Mouse (Mus musculus): ENCODE measurements around the gene Cdh12. TPM values are rescaled to one million over a fixed set of nuclear protein-coding genes. Genes with fewer than 3 reads are reported as not detected.
"Not testable (repeated sequence)": the region's sequence is repeated elsewhere in the genome, so short reads cannot be mapped to it uniquely, and the experiment has no call there.

Cdh12 gene
- total RNA-seq, 2 experiments from 2014 or later: 0.22 to 0.40 TPM

- DNase-seq (ENCODE audit: low spot score in 2 of 2): no peak
These were observed 660.2 kb downstream of the Cdh12 start for GRCm38 (mm10) chr15:21109009-21109841.

- no peak for DNase-seq (ENCODE audit: low spot score in 2 of 2)
These were observed 660.9 kb downstream of the Cdh12 start for GRCm38 (mm10) chr15:21109889-21110500.

- no peak for DNase-seq (ENCODE audit: low spot score in 2 of 2)
These were observed 662.0 kb downstream of the Cdh12 start for GRCm38 (mm10) chr15:21110874-21111603.

- DNase-seq (ENCODE audit: low spot score in 2 of 2): not testable (repeated sequence)
These were observed 665.7 kb downstream of the Cdh12 start for GRCm38 (mm10) chr15:21114775-21115174.

- no peak for DNase-seq (ENCODE audit: low spot score in 2 of 2)
These were observed 681.6 kb downstream of the Cdh12 start for GRCm38 (mm10) chr15:21130660-21131059.

GRCm38 (mm10) chr15:21132999-21133398 is 683.9 kb downstream of the Cdh12 start:
- no peak for DNase-seq (ENCODE audit: low spot score in 2 of 2)

GRCm38 (mm10) chr15:21146896-21147295 is 697.8 kb downstream of the Cdh12 start:
- DNase-seq (ENCODE audit: low spot score in 2 of 2): peak in 1 of 2 experiments; percentile 6

- no peak for DNase-seq (ENCODE audit: low spot score in 2 of 2)
These were observed 704.5 kb downstream of the Cdh12 start for GRCm38 (mm10) chr15:21153602-21154001.

- no peak for DNase-seq (ENCODE audit: low spot score in 2 of 2)
These were observed 730.7 kb downstream of the Cdh12 start for GRCm38 (mm10) chr15:21179727-21180126.

- no peak for DNase-seq (ENCODE audit: low spot score in 2 of 2)
These were observed 731.1 kb downstream of the Cdh12 start for GRCm38 (mm10) chr15:21180191-21180590.

- DNase-seq (ENCODE audit: low spot score in 2 of 2): no peak
These were observed 736.7 kb downstream of the Cdh12 start for GRCm38 (mm10) chr15:21185799-21186198.

- DNase-seq (ENCODE audit: low spot score in 2 of 2): not testable (repeated sequence)
These were observed 761.0 kb downstream of the Cdh12 start for GRCm38 (mm10) chr15:21210089-21210488.

GRCm38 (mm10) chr15:21223006-21223405 is 773.9 kb downstream of the Cdh12 start:
- no peak for DNase-seq (ENCODE audit: low spot score in 2 of 2)

GRCm38 (mm10) chr15:21261318-21261717 is 812.3 kb downstream of the Cdh12 start:
- DNase-seq (ENCODE audit: low spot score in 2 of 2): no peak

GRCm38 (mm10) chr15:21269856-21270255 is 820.8 kb downstream of the Cdh12 start:
- DNase-seq (ENCODE audit: low spot score in 2 of 2): no peak

- DNase-seq (ENCODE audit: low spot score in 2 of 2): no peak
These were observed 848.0 kb downstream of the Cdh12 start for GRCm38 (mm10) chr15:21297051-21297450.

GRCm38 (mm10) chr15:21315457-21315856 is 866.4 kb downstream of the Cdh12 start:
- DNase-seq (ENCODE audit: low spot score in 2 of 2): no peak

GRCm38 (mm10) chr15:21343853-21344252 is 894.8 kb downstream of the Cdh12 start:
- DNase-seq (ENCODE audit: low spot score in 2 of 2): no peak

- DNase-seq (ENCODE audit: low spot score in 2 of 2): no peak
These were observed 895.3 kb downstream of the Cdh12 start for GRCm38 (mm10) chr15:21344323-21344722.

- DNase-seq (ENCODE audit: low spot score in 2 of 2): no peak
These were observed 895.7 kb downstream of the Cdh12 start for GRCm38 (mm10) chr15:21344749-21345148.

- DNase-seq (ENCODE audit: low spot score in 2 of 2): no peak
These were observed 906.5 kb downstream of the Cdh12 start for GRCm38 (mm10) chr15:21355356-21356101.

Data from adrenal gland, postnatal 4 days (tissue).